Mouse (Mus musculus) adrenal gland (tissue): Measurements from ENCODE around the gene Ntng2.

Experiments used
- intact Hi-C: fragments of 180-260 bp; cut with DNase I; formaldehyde crosslinking; loops from one replicate; pipeline ENCODE4 v1.15.1; 2025

Gene Ntng2

GRCm38 (mm10) chr2:29237623-29238022 lies 15.2 kb downstream of the Ntng2 start:
- intact Hi-C loops, result loop anchor here (2.0 kb wide), 1 partner anchor 37 kb away; no protein-coding TSS in a partner anchor

GRCm38 (mm10) chr2:29235811-29236210 lies 17.0 kb downstream of the Ntng2 start:
- intact Hi-C loops, result loop anchor here (2.0 kb wide), 1 partner anchor 35 kb away; no protein-coding TSS in a partner anchor

GRCm38 (mm10) chr2:29235026-29235425 lies 17.8 kb downstream of the Ntng2 start:
- intact Hi-C loops, result no loop called here

GRCm38 (mm10) chr2:29234002-29234401 lies 18.8 kb downstream of the Ntng2 start:
- intact Hi-C loops, result no loop called here

GRCm38 (mm10) chr2:29230191-29230835 lies 22.5 kb downstream of the Ntng2 start:
- intact Hi-C loops, result no loop called here

- intact Hi-C loops, result no loop called here
These were observed 26.1 kb downstream of the Ntng2 start for GRCm38 (mm10) chr2:29226671-29227070.

- intact Hi-C loops, result no loop called here
These were observed 29.1 kb downstream of the Ntng2 start for GRCm38 (mm10) chr2:29223591-29224262.

- intact Hi-C loops, result no loop called here
These were observed 30.5 kb downstream of the Ntng2 start for GRCm38 (mm10) chr2:29222302-29222701.

- intact Hi-C loops, result no loop called here
These were observed 34.0 kb downstream of the Ntng2 start for GRCm38 (mm10) chr2:29218831-29219230.

GRCm38 (mm10) chr2:29217897-29218296 lies 34.9 kb downstream of the Ntng2 start:
- intact Hi-C loops, result no loop called here

- intact Hi-C loops, result no loop called here
These were observed 35.8 kb downstream of the Ntng2 start for GRCm38 (mm10) chr2:29217042-29217441.

- intact Hi-C loops, result no loop called here
These were observed 36.4 kb downstream of the Ntng2 start for GRCm38 (mm10) chr2:29216286-29217012.

- intact Hi-C loops, result no loop called here
These were observed 46.6 kb downstream of the Ntng2 start for GRCm38 (mm10) chr2:29206156-29206555.

GRCm38 (mm10) chr2:29201223-29201955 lies 51.4 kb downstream of the Ntng2 start:
- intact Hi-C loops, result loop anchor here (2.0 kb wide), 1 partner anchor 35 kb away; no protein-coding TSS in a partner anchor

GRCm38 (mm10) chr2:29199909-29200308 lies 52.9 kb downstream of the Ntng2 start:
- intact Hi-C loops, result loop anchor here (2.0 to 5.0 kb wide), 2 partner anchors 37 to 402 kb away; no protein-coding TSS in a partner anchor

- intact Hi-C loops, result loop anchor here (5.0 kb wide), 1 partner anchor 404 kb away; no protein-coding TSS in a partner anchor
These were observed 54.4 kb downstream of the Ntng2 start for GRCm38 (mm10) chr2:29198446-29198845.

GRCm38 (mm10) chr2:29196844-29197243 lies 56.0 kb downstream of the Ntng2 start:
- intact Hi-C loops, result loop anchor here (5.0 kb wide), 1 partner anchor 405 kb away; no protein-coding TSS in a partner anchor

GRCm38 (mm10) chr2:29194547-29195463 lies 58.0 kb downstream of the Ntng2 start:
- intact Hi-C loops, result loop anchor here (5.0 kb wide), 1 partner anchor 407 kb away; no protein-coding TSS in a partner anchor

- intact Hi-C loops, result no loop called here
These were observed 58.8 kb downstream of the Ntng2 start for GRCm38 (mm10) chr2:29193819-29194546.
